Mouse (Mus musculus): ENCODE data around the gene Gm26602. TPM values are rescaled to one million over a fixed set of nuclear protein-coding genes. Genes with fewer than 3 reads are reported as not detected.
A peak's percentile ranks its signal among the peaks of the same experiment; 100 is the strongest.
"Not testable (repeated sequence)": the region's sequence is repeated elsewhere in the genome, so short reads cannot be mapped to it uniquely, and the experiment has no call there.

The Gm26602 gene
- polyA plus RNA-seq, 1 experiment from 2014 or later: 22.0 TPM

GRCm38 (mm10) chr10:79873715-79874289, 36.9 kb upstream of the Gm26602 start:
- H3K9ac ChIP-seq: peak overlapping the region; percentile 97
- WGBS: under 1% methylated on average over 26 of the region's 26 CpGs
- H3K27ac ChIP-seq: peak overlapping the region; percentile 96
- peak overlapping the region; percentile 63 for H3K4me3 ChIP-seq
- H3K27me3 ChIP-seq: no peaks in the 10 kb centered on the region
- H3K4me2 ChIP-seq: peak overlapping the region; percentile 98
- H3K4me1 ChIP-seq (replicated peaks): peaks cover 54% of the 10 kb centered on the region
- peaks cover 30% of the 10 kb centered on the region for H3K36me3 ChIP-seq
- no peaks in the 10 kb centered on the region for H3K9me3 ChIP-seq
- ATAC-seq (ENCODE audit: low FRiP score): peak; percentile 13

GRCm38 (mm10) chr10:79874290-79874862, 36.3 kb upstream of the Gm26602 start, which contains the start of the genes Prtn3 and Plppr3:
TSS of gene Prtn3 (plus strand) at chr10:79874476.
TSS of gene Plppr3 (minus strand) at chr10:79874634.
- H3K9me3 ChIP-seq: no peaks in the 10 kb centered on the region
- ATAC-seq (ENCODE audit: low FRiP score): peak; percentile 91
- no peaks in the 10 kb centered on the region for H3K27me3 ChIP-seq
- H3K4me2 ChIP-seq: peak within 1 kb of the TSS; percentile 98
- under 1% methylated on average over 42 of the region's 57 CpGs for WGBS
- peak within 1 kb of the TSS; percentile 96 for H3K27ac ChIP-seq
- H3K4me1 ChIP-seq (replicated peaks): peaks cover 48% of the 10 kb centered on the region
- H3K9ac ChIP-seq: peak within 1 kb of the TSS; percentile 97
- peaks cover 25% of the 10 kb centered on the region for H3K36me3 ChIP-seq
- peak within 1 kb of the TSS; percentile 63 for H3K4me3 ChIP-seq

GRCm38 (mm10) chr10:79877174-79877573, 33.5 kb upstream of the Gm26602 start:
- Histone ChIP-seq H3K4me3 (no peak overlapping the region), H3K9me3 (no peaks in the 10 kb centered on the region), H3K9ac (no peak overlapping the region), H3K4me2 (no peak overlapping the region), H3K4me1 (replicated peaks) (peaks cover 27% of the 10 kb centered on the region), H3K36me3 (no peaks in the 10 kb centered on the region), H3K27me3 (peaks cover 24% of the 10 kb centered on the region), H3K27ac (no peak overlapping the region)
- ATAC-seq (ENCODE audit: low FRiP score): no peak
- WGBS: 50% methylated on average over 1 of the region's 1 CpGs

- H3K9ac ChIP-seq: no peak overlapping the region
- H3K27me3 ChIP-seq: peaks cover 30% of the 10 kb centered on the region
- H3K9me3 ChIP-seq: no peaks in the 10 kb centered on the region
- ATAC-seq (ENCODE audit: low FRiP score): no peak
- peaks cover 25% of the 10 kb centered on the region for H3K4me1 ChIP-seq (replicated peaks)
- 43% methylated on average over 12 of the region's 12 CpGs for WGBS
- H3K36me3 ChIP-seq: no peaks in the 10 kb centered on the region
- H3K27ac ChIP-seq: no peak overlapping the region
- H3K4me2 ChIP-seq: no peak overlapping the region
- H3K4me3 ChIP-seq: no peak overlapping the region
These were observed 32.9 kb upstream of the Gm26602 start for GRCm38 (mm10) chr10:79877757-79878156.

- H3K27ac ChIP-seq: no peak overlapping the region
- peaks cover 45% of the 10 kb centered on the region for H3K27me3 ChIP-seq
- H3K4me2 ChIP-seq: no peak overlapping the region
- no peaks in the 10 kb centered on the region for H3K36me3 ChIP-seq
- H3K9ac ChIP-seq: no peak overlapping the region
- 40% methylated on average over 3 of the region's 3 CpGs for WGBS
- no peak for ATAC-seq (ENCODE audit: low FRiP score)
- no peak overlapping the region for H3K4me3 ChIP-seq
- H3K9me3 ChIP-seq: no peaks in the 10 kb centered on the region
- H3K4me1 ChIP-seq (replicated peaks): peaks cover 26% of the 10 kb centered on the region
These were observed 31.1 kb upstream of the Gm26602 start for GRCm38 (mm10) chr10:79879527-79879926.

GRCm38 (mm10) chr10:79880721-79881120, 29.9 kb upstream of the Gm26602 start:
- Histone ChIP-seq H3K9me3 (no peaks in the 10 kb centered on the region), H3K9ac (no peak overlapping the region), H3K4me3 (no peak overlapping the region), H3K27ac (no peak overlapping the region), H3K4me1 (replicated peaks) (peaks cover 16% of the 10 kb centered on the region), H3K36me3 (no peaks in the 10 kb centered on the region), H3K4me2 (no peak overlapping the region), H3K27me3 (peaks cover 45% of the 10 kb centered on the region)
- WGBS: 17% methylated on average over 9 of the region's 9 CpGs
- ATAC-seq (ENCODE audit: low FRiP score): no peak

GRCm38 (mm10) chr10:79881981-79882380, 28.7 kb upstream of the Gm26602 start:
- 6% methylated on average over 22 of the region's 22 CpGs for WGBS

GRCm38 (mm10) chr10:79883297-79884084, 27.2 kb upstream of the Gm26602 start:
- no peak for ATAC-seq (ENCODE audit: low FRiP score)

More at GRCm38 (mm10) chr10:79881981-79882380, 28.7 kb upstream of the Gm26602 start:
- no peak for ATAC-seq (ENCODE audit: low FRiP score)
- Histone ChIP-seq H3K4me1 (replicated peaks) (peaks cover 16% of the 10 kb centered on the region), H3K4me2 (peak overlapping the region; percentile 40), H3K9ac (peak overlapping the region; percentile 43), H3K4me3 (peak overlapping the region; percentile 7; the same call in 1 of the 2 replicates), H3K9me3 (no peaks in the 10 kb centered on the region), H3K27me3 (peaks cover 45% of the 10 kb centered on the region), H3K27ac (no peak overlapping the region), H3K36me3 (no peaks in the 10 kb centered on the region)

GRCm38 (mm10) chr10:79884446-79884845, 26.2 kb upstream of the Gm26602 start:
- Histone ChIP-seq H3K9ac (no peak overlapping the region), H3K27ac (no peak overlapping the region), H3K27me3 (peaks cover 50% of the 10 kb centered on the region), H3K4me2 (no peak overlapping the region), H3K4me3 (no peak overlapping the region), H3K9me3 (no peaks in the 10 kb centered on the region), H3K36me3 (no peaks in the 10 kb centered on the region), H3K4me1 (replicated peaks) (peaks cover 16% of the 10 kb centered on the region)
- 69% methylated on average over 4 of the region's 4 CpGs for WGBS
- ATAC-seq (ENCODE audit: low FRiP score): no peak

More at GRCm38 (mm10) chr10:79883297-79884084, 27.2 kb upstream of the Gm26602 start:
- Histone ChIP-seq H3K27ac (no peak overlapping the region), H3K9ac (no peak overlapping the region), H3K27me3 (peaks cover 50% of the 10 kb centered on the region), H3K4me2 (no peak overlapping the region), H3K36me3 (no peaks in the 10 kb centered on the region), H3K4me3 (no peak overlapping the region), H3K9me3 (no peaks in the 10 kb centered on the region), H3K4me1 (replicated peaks) (peaks cover 16% of the 10 kb centered on the region)
- WGBS: 16% methylated on average over 22 of the region's 22 CpGs

GRCm38 (mm10) chr10:79884938-79885337, 25.7 kb upstream of the Gm26602 start:
- H3K27ac ChIP-seq; H3K9ac ChIP-seq; ATAC-seq (ENCODE audit: low FRiP score); H3K4me3 ChIP-seq; H3K4me2 ChIP-seq; H3K36me3 ChIP-seq; H3K9me3 ChIP-seq: not testable (repeated sequence)
- H3K27me3 ChIP-seq: peaks cover 47% of the 10 kb centered on the region
- 86% methylated on average over 3 of the region's 3 CpGs for WGBS
- peaks cover 16% of the 10 kb centered on the region for H3K4me1 ChIP-seq (replicated peaks)

GRCm38 (mm10) chr10:79886054-79886453, 24.6 kb upstream of the Gm26602 start, which contains the start of gene Elane:
TSS of gene Elane (plus strand) at chr10:79886247.
- Histone ChIP-seq H3K9ac (no peak within 1 kb of the TSS), H3K27me3 (peaks cover 44% of the 10 kb centered on the region), H3K4me2 (no peak within 1 kb of the TSS), H3K9me3 (no peaks in the 10 kb centered on the region), H3K4me3 (no peak within 1 kb of the TSS), H3K36me3 (no peaks in the 10 kb centered on the region), H3K27ac (no peak within 1 kb of the TSS), H3K4me1 (replicated peaks) (peaks cover 16% of the 10 kb centered on the region)
- 83% methylated on average over 6 of the region's 6 CpGs for WGBS
- no peak for ATAC-seq (ENCODE audit: low FRiP score)

GRCm38 (mm10) chr10:79886611-79887010, 24.0 kb upstream of the Gm26602 start:
- Histone ChIP-seq H3K36me3 (no peaks in the 10 kb centered on the region), H3K9me3 (no peaks in the 10 kb centered on the region), H3K4me1 (replicated peaks) (peaks cover 16% of the 10 kb centered on the region), H3K9ac (no peak overlapping the region), H3K4me2 (no peak overlapping the region), H3K27me3 (peaks cover 45% of the 10 kb centered on the region), H3K27ac (no peak overlapping the region), H3K4me3 (no peak overlapping the region)
- 77% methylated on average over 8 of the region's 8 CpGs for WGBS
- no peak for ATAC-seq (ENCODE audit: low FRiP score)
